In genomic region chr10:93442183-93442582, GRCm38 (mm10) we compare ENCODE assay signal across 21 mouse cellular contexts. TPM values are rescaled to one million over a fixed set of nuclear protein-coding genes. Genes with fewer than 3 reads are reported as not detected.
DNase-seq lines count a peak whose midpoint lies in the region; ATAC-seq and TF ChIP-seq lines count a peak whose summit lies in the region.
"Had no signal": no experiment of that assay in that cellular context is flagged by ENCODE, and none has a peak within 500 bp of the region (broad histone marks: within the 10 kb centered on the region; RNA-seq: fewer than 3 reads in every experiment).

No protein-coding gene starts in this region.

- no peak overlapping the region for H3K9ac ChIP-seq in heart, embryonic 12.5 days
- no peak overlapping the region for H3K9ac ChIP-seq in lung, embryonic 15.5 days
- no peak overlapping the region for H3K9ac ChIP-seq in ES-Bruce4 (ENCODE audit: low read depth, poor library complexity, severe bottlenecking)
- H3K9ac ChIP-seq in intestine, embryonic 16.5 days (ENCODE audit: low read depth, low read length), result no peak overlapping the region
- H3K9ac ChIP-seq: hindbrain, embryonic 15.5 days; limb, embryonic 12.5 days; liver, embryonic 12.5 days; midbrain, embryonic 15.5 days had no signal

- no peak overlapping the region for H3K4me2 ChIP-seq in heart, embryonic 12.5 days
- no peak overlapping the region for H3K4me2 ChIP-seq in lung, embryonic 15.5 days
- H3K4me2 ChIP-seq in intestine, embryonic 16.5 days (ENCODE audit: low read depth, low read length), result no peak overlapping the region
- H3K4me2 ChIP-seq: hindbrain, embryonic 15.5 days; limb, embryonic 12.5 days; liver, embryonic 12.5 days; midbrain, embryonic 15.5 days had no signal

- H3K4me3 ChIP-seq in heart, embryonic 12.5 days, result no peak overlapping the region
- no peak overlapping the region for H3K4me3 ChIP-seq in lung, embryonic 15.5 days
- no peak overlapping the region for H3K4me3 ChIP-seq in ES-Bruce4 (ENCODE audit: low read depth, low read length)
- no peak overlapping the region for H3K4me3 ChIP-seq in intestine, embryonic 16.5 days (ENCODE audit: low read length)
- H3K4me3 ChIP-seq: forebrain, embryonic 10.5 days; hindbrain, embryonic 15.5 days; limb, embryonic 12.5 days; liver, embryonic 12.5 days; midbrain, embryonic 15.5 days; myocyte had no signal

- H3K9me3 ChIP-seq in heart, embryonic 12.5 days (replicated peaks), result no peaks in the 10 kb centered on the region
- H3K9me3 ChIP-seq in lung, embryonic 15.5 days, result no peaks in the 10 kb centered on the region
- no peaks in the 10 kb centered on the region for H3K9me3 ChIP-seq in ES-Bruce4 (replicated peaks; ENCODE audit: control insufficient read depth, insufficient read depth, low read length, poor library complexity, severe bottlenecking)
- H3K9me3 ChIP-seq in intestine, embryonic 16.5 days (ENCODE audit: control insufficient read depth, low read length), result no peaks in the 10 kb centered on the region
- H3K9me3 ChIP-seq: forebrain, embryonic 10.5 days; hindbrain, embryonic 15.5 days; limb, embryonic 12.5 days; liver, embryonic 12.5 days; midbrain, embryonic 15.5 days had no signal

- no peaks in the 10 kb centered on the region for H3K27me3 ChIP-seq in heart, embryonic 12.5 days (replicated peaks)
- no peaks in the 10 kb centered on the region for H3K27me3 ChIP-seq in lung, embryonic 15.5 days
- H3K27me3 ChIP-seq in ES-Bruce4 (ENCODE audit: control insufficient read depth, insufficient read depth, low read length, poor library complexity, severe bottlenecking), result no peaks in the 10 kb centered on the region
- H3K27me3 ChIP-seq in intestine, embryonic 16.5 days (replicated peaks; ENCODE audit: control insufficient read depth, insufficient read depth, low read length), result no peaks in the 10 kb centered on the region
- H3K27me3 ChIP-seq: hindbrain, embryonic 15.5 days; limb, embryonic 12.5 days; midbrain, embryonic 15.5 days had no signal

- H3K27ac ChIP-seq in heart, embryonic 12.5 days (ENCODE audit: poor library complexity, severe bottlenecking), result peak overlapping the region; percentile 81
- no peak overlapping the region for H3K27ac ChIP-seq in lung, embryonic 15.5 days
- H3K27ac ChIP-seq in ES-Bruce4 (ENCODE audit: insufficient read depth, low read length), result no peak overlapping the region
- no peak overlapping the region for H3K27ac ChIP-seq in intestine, embryonic 16.5 days (ENCODE audit: low read length)
- H3K27ac ChIP-seq: forebrain, embryonic 10.5 days; hindbrain, embryonic 15.5 days; limb, embryonic 12.5 days; liver, embryonic 12.5 days; midbrain, embryonic 15.5 days had no signal

- ATAC-seq in heart, embryonic 12.5 days (ENCODE audit: insufficient number of reproducible peaks, low FRiP score), result peak; percentile 39; the same call in 1 of the 2 replicates
- ATAC-seq in lung, embryonic 15.5 days (ENCODE audit: borderline replicate concordance, extremely low read depth, low FRiP score, low TSS enrichment), result 0 out of 2 replicates have a peak, but pooled peaks have one; percentile 7
- ATAC-seq in intestine, embryonic 16.5 days, result no peak
- ATAC-seq: intestine, postnatal 0 days; liver, embryonic 12.5 days; midbrain, embryonic 15.5 days had no signal

- WGBS in heart, embryonic 12.5 days, result 69% methylated on average over 3 of the region's 3 CpGs
- WGBS in lung, embryonic 15.5 days, result 82% methylated on average over 3 of the region's 3 CpGs
- WGBS in intestine, embryonic 16.5 days, result 86% methylated on average over 3 of the region's 3 CpGs

- no peak for TF ChIP-seq POLR2A in ES-Bruce4 (IDR thresholded peaks at IDR 0.05; ENCODE audit: insufficient read depth, low read length)

- TF ChIP-seq EP300 in ES-Bruce4 (IDR thresholded peaks at IDR 0.05; ENCODE audit: insufficient read depth, low read depth, low read length), result peak; percentile 68; the same call in 1 of the 2 replicates

- DNase-seq in heart, adult 8-10 months (ENCODE audit: low spot score), result no peak
- DNase-seq in lung, postnatal 25 days (ENCODE audit: low spot score), result no peak
- DNase-seq in induced T-regulatory cell, adult 2 months (ENCODE audit: low read depth), result peak; percentile 46
- no peak for DNase-seq in frontal cortex, postnatal 10 days (ENCODE audit: low spot score in 2 of 2)
- DNase-seq: adrenal gland, postnatal 10 days; cerebellum, adult 11-12 months; cerebellum, postnatal 25 days; lung, adult 2 months; right cerebral cortex, postnatal 14 days had no signal

- no peak for TF ChIP-seq CTCF in ES-Bruce4 (IDR thresholded peaks at IDR 0.05; ENCODE audit: low read depth, low read length)

- no peaks in the 10 kb centered on the region for H3K36me3 ChIP-seq in heart, embryonic 12.5 days
- no peaks in the 10 kb centered on the region for H3K36me3 ChIP-seq in lung, embryonic 15.5 days
- H3K36me3 ChIP-seq in ES-Bruce4 (ENCODE audit: control insufficient read depth, insufficient read depth, low read length, poor library complexity, severe bottlenecking), result no peaks in the 10 kb centered on the region
- no peaks in the 10 kb centered on the region for H3K36me3 ChIP-seq in intestine, embryonic 16.5 days (ENCODE audit: control insufficient read depth, insufficient read depth, low read length)
- H3K36me3 ChIP-seq: forebrain, embryonic 10.5 days; hindbrain, embryonic 15.5 days; limb, embryonic 12.5 days; liver, embryonic 12.5 days; midbrain, embryonic 15.5 days had no signal

- peaks cover 67% of the 10 kb centered on the region for H3K4me1 ChIP-seq in heart, embryonic 12.5 days (replicated peaks)
- peaks cover 17% of the 10 kb centered on the region for H3K4me1 ChIP-seq in lung, embryonic 15.5 days
- H3K4me1 ChIP-seq in ES-Bruce4 (ENCODE audit: control insufficient read depth, insufficient read depth, low read length), result peaks cover 7% of the 10 kb centered on the region
- peaks cover 4% of the 10 kb centered on the region; the same call in 1 of the 2 replicates for H3K4me1 ChIP-seq in intestine, embryonic 16.5 days (ENCODE audit: control insufficient read depth, insufficient read depth, low read length)
- H3K4me1 ChIP-seq: hindbrain, embryonic 15.5 days; midbrain, embryonic 15.5 days had no signal

RNA-seq across cellular contexts. Expression of gene Lta4h, which starts 11.0 kb away (rescaled TPM):
- 303 and 305 TPM in 2 replicates for polyA plus RNA-seq in heart, embryonic 12.5 days (2016; fragmentation: Nextera tagmentation; extraction: Ambion mirVana)
- total RNA-seq in heart, adult 8-10 months (2022), result 10 to 100 TPM; 32.4 to 38.7 (median 33.0) TPM
- 217 and 222 TPM in 2 replicates for polyA plus RNA-seq in lung, embryonic 15.5 days (2015; fragmentation: Nextera tagmentation; extraction: Ambion mirVana)
- 53.6 and 60.7 TPM in 2 replicates for polyA plus RNA-seq in ES-Bruce4 (2011; ENCODE audit: insufficient read depth, insufficient read length, low read depth, missing spikeins)
- 365 and 370 TPM in 2 replicates for polyA plus RNA-seq in intestine, embryonic 16.5 days (2015; fragmentation: Nextera tagmentation; extraction: Ambion mirVana)

RNA-seq across cellular contexts. Expression of gene Hal, which starts 46.4 kb away (rescaled TPM):
- polyA plus RNA-seq in heart, embryonic 12.5 days (2016; fragmentation: Nextera tagmentation; extraction: Ambion mirVana), result not detected in 2 replicates
- under 1 TPM in 3 of 4 experiments, not detected in 1; 0.05 to 0.29 (median 0.25) TPM for total RNA-seq in heart, adult 8-10 months (2022)
- polyA plus RNA-seq in lung, embryonic 15.5 days (2015; fragmentation: Nextera tagmentation; extraction: Ambion mirVana), result 0.19 TPM in 1 of 2 replicates, not detected in the other
- 1.2 and 1.6 TPM in 2 replicates for polyA plus RNA-seq in ES-Bruce4 (2011; ENCODE audit: insufficient read depth, insufficient read length, low read depth, missing spikeins)
- 0.97 and 1.2 TPM in 2 replicates for polyA plus RNA-seq in intestine, embryonic 16.5 days (2015; fragmentation: Nextera tagmentation; extraction: Ambion mirVana)
- total RNA-seq: megakaryocyte-erythroid progenitor cell, adult 5-6 weeks had no signal
- polyA plus RNA-seq: limb, embryonic 12.5 days had no signal
